Mouse (Mus musculus) ES-Bruce4 (cell line): ENCODE measurements around the gene Slc22a23. TPM values are rescaled to one million over a fixed set of nuclear protein-coding genes. Genes with fewer than 3 reads are reported as not detected.

ENCODE experiments used
- H3K27ac ChIP-seq: 2 replicates; pipeline ENCODE4 v1.5.1; 2012; ENCODE audit warnings: low read length, inconsistent platforms; ENCODE audit not compliant: insufficient read depth
- H3K27me3 ChIP-seq: 2 replicates; pipeline ENCODE4 v1.6.1; 2012; ENCODE audit warnings: mild to moderate bottlenecking, low read length, inconsistent platforms; ENCODE audit not compliant: control insufficient read depth, poor library complexity, insufficient read depth, severe bottlenecking
- H3K36me3 ChIP-seq: 2 replicates; pipeline ENCODE4 v1.6.1; 2012; ENCODE audit warnings: inconsistent platforms, mild to moderate bottlenecking, low read length, moderate library complexity; ENCODE audit not compliant: control insufficient read depth, poor library complexity, insufficient read depth, severe bottlenecking
- H3K4me1 ChIP-seq: one replicate; pipeline ENCODE4 v1.8.1; 2011; ENCODE audit warnings: low read length; ENCODE audit not compliant: control insufficient read depth, insufficient read depth
- H3K4me3 ChIP-seq: 2 replicates; pipeline ENCODE4 v1.5.1; 2011; ENCODE audit warnings: low read depth, mild to moderate bottlenecking, low read length
- H3K9ac ChIP-seq: 2 replicates; pipeline ENCODE4 v1.6.1; 2012; ENCODE audit warnings: low read depth, mild to moderate bottlenecking, inconsistent platforms; ENCODE audit not compliant: poor library complexity, severe bottlenecking
- H3K9me3 ChIP-seq: replicated peaks from 2 replicates; pipeline ENCODE4 v1.6.1; 2012; ENCODE audit warnings: mild to moderate bottlenecking, low read length, inconsistent platforms; ENCODE audit not compliant: control insufficient read depth, poor library complexity, insufficient read depth, severe bottlenecking
- CTCF ChIP-seq: IDR thresholded peaks from one replicate; pipeline ENCODE4 v1.8.1; 2011; ENCODE audit warnings: low read depth, low read length
- EP300 ChIP-seq: IDR thresholded peaks from 2 replicates; pipeline ENCODE4 v1.6.1; 2011; ENCODE audit warnings: low read depth, low read length; ENCODE audit not compliant: insufficient read depth
- POLR2A ChIP-seq: IDR thresholded peaks from one replicate; pipeline ENCODE4 v1.8.1; 2011; ENCODE audit warnings: low read length; ENCODE audit not compliant: insufficient read depth
- polyA plus RNA-seq: library from polyadenylated mRNA; stranded (reverse); fragments of >200 nt; gene quantifications from 2 replicates; pipeline ENCODE4 v1.2.4, GENCODE M21; 2011; ENCODE audit warnings: low read depth; ENCODE audit not compliant: missing spikeins, insufficient read depth, insufficient read length

Gene Slc22a23
- polyA plus RNA-seq, 1 experiment: 18.4 TPM

- no peaks in the 10 kb centered on the region for H3K4me1 ChIP-seq
- TF ChIP-seq POLR2A (no peak), EP300 (no peak), CTCF (no peak)
- H3K9ac ChIP-seq: no peak overlapping the region
- H3K27me3 ChIP-seq: no peaks in the 10 kb centered on the region
- no peak overlapping the region for H3K4me3 ChIP-seq
- no peaks in the 10 kb centered on the region for H3K9me3 ChIP-seq
- no peaks in the 10 kb centered on the region for H3K36me3 ChIP-seq
- H3K27ac ChIP-seq: no peak overlapping the region
Measured at GRCm38 (mm10) chr13:34317051-34317450, 27.9 kb downstream of the Slc22a23 start.

DNA sequence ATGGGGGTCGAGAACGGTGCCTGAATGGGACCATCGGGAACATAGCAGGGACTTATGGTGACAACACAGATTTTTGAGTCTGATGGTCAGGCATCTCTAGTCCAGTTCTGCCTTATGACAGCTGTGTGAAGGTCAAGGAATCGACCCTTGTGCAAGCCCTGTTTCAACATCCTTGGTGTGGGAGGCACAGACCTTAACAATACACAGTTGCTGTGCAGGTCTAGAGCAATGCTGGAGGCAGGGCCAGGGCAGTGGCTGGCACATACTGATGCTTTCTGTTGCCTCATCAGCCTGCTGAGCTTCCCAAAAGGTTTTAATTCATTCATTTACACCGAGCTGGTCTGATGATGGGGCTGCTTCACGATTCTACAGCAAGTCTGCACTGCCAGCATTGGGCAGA, 28.5 kb downstream of the Slc22a23 start:
- H3K4me1 ChIP-seq: no peaks in the 10 kb centered on the region
- no peaks in the 10 kb centered on the region for H3K27me3 ChIP-seq
- no peaks in the 10 kb centered on the region for H3K9me3 ChIP-seq
- H3K9ac ChIP-seq: no peak overlapping the region
- no peaks in the 10 kb centered on the region for H3K36me3 ChIP-seq
- H3K4me3 ChIP-seq: no peak overlapping the region
- no peak overlapping the region for H3K27ac ChIP-seq
- TF ChIP-seq POLR2A: no peak
- no peak for TF ChIP-seq CTCF
- no peak for TF ChIP-seq EP300

DNA sequence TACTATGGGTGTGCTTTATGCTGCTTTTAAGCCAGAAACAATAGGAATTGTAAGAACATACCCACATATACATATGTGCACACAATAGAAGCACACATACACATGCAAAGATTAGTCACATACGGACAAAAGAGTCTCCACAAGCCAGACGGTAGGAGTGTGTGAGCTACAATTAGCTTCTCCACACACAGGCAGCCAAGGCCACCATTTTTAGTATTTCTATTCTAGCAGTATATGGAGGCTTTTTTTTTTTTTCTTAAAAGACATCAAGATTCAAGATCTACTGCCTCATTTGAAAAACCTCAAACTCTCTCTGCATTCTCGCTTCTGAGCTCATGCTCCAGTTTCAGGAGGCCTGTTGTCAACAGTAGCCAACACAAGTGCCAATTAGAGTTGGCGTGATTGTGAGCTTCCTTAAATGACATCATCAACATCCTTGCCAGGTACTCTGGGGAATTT, 31.9 kb downstream of the Slc22a23 start:
- Histone ChIP-seq H3K4me3 (no peak overlapping the region), H3K4me1 (no peaks in the 10 kb centered on the region), H3K9ac (no peak overlapping the region), H3K9me3 (no peaks in the 10 kb centered on the region), H3K27ac (no peak overlapping the region), H3K36me3 (no peaks in the 10 kb centered on the region), H3K27me3 (no peaks in the 10 kb centered on the region)
- no peak for TF ChIP-seq CTCF
- TF ChIP-seq EP300: no peak
- no peak for TF ChIP-seq POLR2A

DNA sequence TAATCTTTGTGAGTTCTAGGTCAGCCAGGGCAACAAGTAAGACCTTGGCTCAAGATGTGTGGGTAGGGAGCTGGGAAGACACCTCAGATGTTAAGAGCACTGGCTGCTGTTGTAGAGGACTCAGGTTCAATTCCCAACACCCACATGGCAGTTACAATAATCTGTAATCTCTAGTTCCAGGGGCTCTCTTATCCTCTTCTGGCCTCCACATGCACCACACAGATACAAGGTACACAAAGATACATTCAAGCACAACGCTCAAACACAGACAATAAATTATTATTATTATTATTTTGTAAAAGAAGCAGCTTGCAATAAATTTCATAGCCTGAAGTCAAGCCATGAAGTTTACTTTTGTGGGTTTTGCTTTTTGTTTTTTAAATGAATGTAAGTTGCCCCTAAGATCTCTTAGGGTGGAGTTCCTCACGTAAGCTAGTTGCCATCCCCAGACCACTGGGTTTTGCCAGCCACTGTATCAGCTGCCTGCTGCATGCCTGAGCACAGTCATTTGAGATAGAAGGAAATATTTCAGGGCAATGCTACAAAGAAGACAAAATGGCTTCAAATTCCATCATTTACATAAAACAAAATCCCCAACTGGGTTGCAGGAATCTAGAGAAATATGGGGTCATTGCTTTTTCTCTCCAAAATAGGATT, 32.5 kb downstream of the Slc22a23 start:
- TF ChIP-seq POLR2A (no peak), EP300 (no peak), CTCF (no peak)
- Histone ChIP-seq H3K36me3 (no peaks in the 10 kb centered on the region), H3K27me3 (no peaks in the 10 kb centered on the region), H3K4me1 (no peaks in the 10 kb centered on the region), H3K9me3 (no peaks in the 10 kb centered on the region), H3K9ac (no peak overlapping the region), H3K4me3 (no peak overlapping the region), H3K27ac (no peak overlapping the region)

DNA sequence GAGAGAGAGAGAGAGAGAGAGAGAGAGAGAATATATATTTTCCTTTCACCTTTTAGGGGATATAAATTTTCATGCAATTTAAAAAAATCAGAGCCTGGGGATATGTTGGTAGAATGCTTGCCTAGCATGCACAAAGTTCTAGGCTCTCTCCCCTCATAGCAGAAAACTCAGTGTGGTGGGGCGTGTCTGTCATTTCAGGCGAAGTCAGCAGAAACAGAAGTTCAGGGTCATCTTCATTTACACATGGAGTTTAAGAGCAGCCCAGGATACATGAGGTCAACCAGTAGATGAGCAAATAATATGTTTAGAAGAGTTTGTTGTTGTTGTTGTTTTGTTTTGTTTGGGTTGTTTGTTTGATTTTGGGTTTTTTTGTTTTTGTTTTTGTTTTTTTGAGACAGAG, 33.4 kb downstream of the Slc22a23 start:
- Histone ChIP-seq H3K36me3 (no peaks in the 10 kb centered on the region), H3K9ac (no peak overlapping the region), H3K27me3 (no peaks in the 10 kb centered on the region), H3K4me3 (no peak overlapping the region), H3K9me3 (no peaks in the 10 kb centered on the region), H3K4me1 (no peaks in the 10 kb centered on the region), H3K27ac (no peak overlapping the region)
- TF ChIP-seq POLR2A (no peak), CTCF (no peak), EP300 (no peak)

GRCm38 (mm10) chr13:34308604-34308927, 36.4 kb downstream of the Slc22a23 start:
- Histone ChIP-seq H3K9me3 (no peaks in the 10 kb centered on the region), H3K9ac (no peak overlapping the region), H3K27ac (no peak overlapping the region), H3K36me3 (no peaks in the 10 kb centered on the region), H3K4me3 (no peak overlapping the region), H3K4me1 (no peaks in the 10 kb centered on the region), H3K27me3 (no peaks in the 10 kb centered on the region)
- TF ChIP-seq CTCF (no peak), POLR2A (no peak)
